Mouse (Mus musculus) central nervous system, embryonic 14 days (tissue): Measurements from ENCODE around the gene Nphp4. TPM values are rescaled to one million over a fixed set of nuclear protein-coding genes. Genes with fewer than 3 reads are reported as not detected.

ENCODE experiments used
- polyA plus RNA-seq: library from polyadenylated mRNA; depleted of rRNA; stranded (reverse); fragments of >200 nt; gene quantifications from 2 replicates; pipeline ENCODE4 v1.2.3, GENCODE M21; 2012; rRNA removed

Nphp4 gene
- 7.4 and 7.9 TPM in 2 replicates for polyA plus RNA-seq

GRCm38 (mm10) chr4:152476427-152477023, at the start of gene Nphp4:
Gene Nphp4 (plus strand): TSS chr4:152476706.

DNA sequence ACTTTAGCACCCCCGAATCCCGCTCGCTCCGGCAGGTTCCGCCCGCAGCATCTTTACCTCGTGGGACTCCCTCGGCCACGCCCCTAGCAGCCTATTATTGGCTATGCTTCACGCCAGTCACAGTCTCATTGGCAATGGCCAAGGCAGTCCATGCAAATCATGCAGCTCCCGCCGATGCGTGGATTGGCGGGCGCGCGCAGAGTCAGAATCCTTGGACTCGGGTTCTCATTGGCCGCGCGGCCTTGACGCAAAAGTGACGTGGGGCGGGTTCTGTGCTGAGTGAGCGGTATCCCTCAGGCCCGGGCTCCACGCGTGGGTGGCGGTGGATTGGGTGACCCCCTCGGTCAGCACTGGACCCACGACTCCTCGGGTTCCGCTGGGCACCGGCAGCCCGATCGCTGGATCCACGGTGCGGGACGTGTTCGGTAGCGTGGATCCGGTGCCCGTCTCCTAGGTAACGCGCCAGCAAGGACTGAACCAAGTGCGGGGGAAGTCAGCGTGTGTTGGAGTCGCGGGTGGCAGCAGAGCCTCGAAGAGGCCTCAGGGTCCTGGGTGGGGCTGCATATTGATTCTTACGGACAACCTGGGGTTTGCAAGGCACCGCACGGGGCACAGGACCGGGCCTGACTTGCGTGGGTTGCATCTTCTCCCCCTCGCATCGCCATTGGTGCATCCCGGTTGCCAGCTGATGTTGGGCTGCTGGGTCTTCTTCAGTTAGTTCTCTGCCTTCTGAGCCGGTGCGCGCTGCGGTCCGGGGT, 1.1 kb downstream of the Nphp4 start, which contains the start of gene Kcnab2:
Kcnab2 (minus strand) TSS at position 406 of the 758 bp plus-strand sequence.

Other genes starting within 250 kb of the Nphp4 start
- gene Gpr153, start 202.5 kb upstream of the Nphp4 start, polyA plus RNA-seq = 24.8 and 36.0 TPM in 2 replicates
- gene Hes3, start 185.0 kb upstream of the Nphp4 start, polyA plus RNA-seq = 0.55 and 0.64 TPM in 2 replicates
- gene Icmt, start 179.5 kb upstream of the Nphp4 start, polyA plus RNA-seq = 21.1 and 22.5 TPM in 2 replicates
- 9.2 and 9.3 TPM in 2 replicates for gene Rnf207, start 157.7 kb upstream of the Nphp4 start, polyA plus RNA-seq
- gene Rpl22, start 151.0 kb upstream of the Nphp4 start, polyA plus RNA-seq = 501 and 537 TPM in 2 replicates
- gene Chd5, start 138.1 kb upstream of the Nphp4 start, polyA plus RNA-seq = 25.6 and 28.8 TPM in 2 replicates
- gene Kcnab2, start 1.2 kb downstream of the Nphp4 start, polyA plus RNA-seq = 11.4 and 13.7 TPM in 2 replicates